Mouse (Mus musculus) heart, postnatal 14 days (tissue): Measurements from ENCODE around the gene Slc6a20b. TPM values are rescaled to one million over a fixed set of nuclear protein-coding genes. Genes with fewer than 3 reads are reported as not detected.
A peak's percentile ranks its signal among the peaks of the same experiment; 100 is the strongest.
"Not testable (repeated sequence)": the region's sequence is repeated elsewhere in the genome, so short reads cannot be mapped to it uniquely, and the experiment has no call there.

ENCODE experiments used
- DNase-seq, 2 experiments: peaks; one replicate each; pipeline ENCODE4 v3.0.0; 2021 to 2022
- intact Hi-C: fragments of 180-260 bp; cut with DNase I; formaldehyde crosslinking; loops from one replicate; pipeline ENCODE4 v1.15.1; 2025
- long read RNA-seq, 2 experiments: library from polyadenylated mRNA; stranded (forward); transcript quantifications; one replicate each; pipeline ENCODE4 v2.0.0; 2021
- total RNA-seq, 2 experiments: library from RNA; stranded (reverse); gene quantifications; 2 replicates each; pipeline ENCODE4 v1.2.3; 2021

Gene Slc6a20b
- total RNA-seq: not detected
- long read RNA-seq, experiment 1: 0 reads
- long read RNA-seq, experiment 2: 0 reads

GRCm38 (mm10) chr9:123632281-123632680, at the start of gene Slc6a20b:
Slc6a20b (minus strand) TSS chr9:123632565.
- intact Hi-C loops: no loop called here
- DNase-seq: no peak

- DNase-seq: no peak
- intact Hi-C loops: no loop called here
These were observed 46.8 kb upstream of the Slc6a20b start for GRCm38 (mm10) chr9:123679198-123679597.

- intact Hi-C loops: no loop called here
- DNase-seq: peak in 1 of 2 experiments; percentile 3
These were observed 46.2 kb upstream of the Slc6a20b start, which contains the start of the genes Ccr9 and Slc6a20a for GRCm38 (mm10) chr9:123678327-123679105. Ccr9 (plus strand) TSS chr9:123678439. Slc6a20a (minus strand) TSS chr9:123678885.

- peak; percentile 28 to 54 for DNase-seq
- intact Hi-C loops: no loop called here
These were observed 33.3 kb upstream of the Slc6a20b start for GRCm38 (mm10) chr9:123665645-123666044.

- DNase-seq, intact Hi-C loops: not testable (repeated sequence)
These were observed 27.8 kb upstream of the Slc6a20b start for GRCm38 (mm10) chr9:123659986-123660676.

- DNase-seq: no peak
- intact Hi-C loops: no loop called here
These were observed 26.6 kb upstream of the Slc6a20b start for GRCm38 (mm10) chr9:123658981-123659380.

GRCm38 (mm10) chr9:123657457-123657856, 25.1 kb upstream of the Slc6a20b start:
- DNase-seq: no peak
- intact Hi-C loops: no loop called here

GRCm38 (mm10) chr9:123651369-123651768, 19.0 kb upstream of the Slc6a20b start:
- intact Hi-C loops: no loop called here

GRCm38 (mm10) chr9:123649785-123650511, 17.6 kb upstream of the Slc6a20b start:
- no peak for DNase-seq
- intact Hi-C loops: no loop called here

More at GRCm38 (mm10) chr9:123651369-123651768, 19.0 kb upstream of the Slc6a20b start:
- no peak for DNase-seq

- intact Hi-C loops: no loop called here
These were observed 7.7 kb upstream of the Slc6a20b start for GRCm38 (mm10) chr9:123640106-123640505.

GRCm38 (mm10) chr9:123638668-123639089, 6.3 kb upstream of the Slc6a20b start:
- DNase-seq: peak; percentile 9 to 37
- intact Hi-C loops: loop anchor here (2.0 kb wide), 1 partner anchor 158 kb away; no protein-coding TSS in a partner anchor

More at GRCm38 (mm10) chr9:123640106-123640505, 7.7 kb upstream of the Slc6a20b start:
- no peak for DNase-seq

GRCm38 (mm10) chr9:123638231-123638630, 5.9 kb upstream of the Slc6a20b start:
- no peak for DNase-seq
- intact Hi-C loops: loop anchor here (2.0 kb wide), 1 partner anchor 159 kb away; no protein-coding TSS in a partner anchor

- intact Hi-C loops: no loop called here
These were observed 4.4 kb upstream of the Slc6a20b start for GRCm38 (mm10) chr9:123636771-123637170.

GRCm38 (mm10) chr9:123632993-123633392, 628 bp upstream of the Slc6a20b start:
- DNase-seq: no peak
- intact Hi-C loops: no loop called here

More at GRCm38 (mm10) chr9:123636771-123637170, 4.4 kb upstream of the Slc6a20b start:
- DNase-seq: no peak

- intact Hi-C loops: no loop called here
- no peak for DNase-seq
These were observed 699 bp downstream of the Slc6a20b start for GRCm38 (mm10) chr9:123631666-123632065.

- no peak for DNase-seq
- intact Hi-C loops: no loop called here
These were observed 6.5 kb downstream of the Slc6a20b start for GRCm38 (mm10) chr9:123625821-123626220.

GRCm38 (mm10) chr9:123624741-123625140, 7.6 kb downstream of the Slc6a20b start:
- intact Hi-C loops: no loop called here
- DNase-seq: no peak

- intact Hi-C loops: no loop called here
- DNase-seq: no peak
These were observed 11.9 kb downstream of the Slc6a20b start for GRCm38 (mm10) chr9:123620311-123621098.

- intact Hi-C loops: no loop called here
These were observed 30.8 kb downstream of the Slc6a20b start for GRCm38 (mm10) chr9:123601529-123601928.

GRCm38 (mm10) chr9:123597376-123597775, 35.0 kb downstream of the Slc6a20b start:
- DNase-seq: no peak
- intact Hi-C loops: no loop called here

More at GRCm38 (mm10) chr9:123601529-123601928, 30.8 kb downstream of the Slc6a20b start:
- no peak for DNase-seq
